Mouse (Mus musculus): ENCODE measurements around the gene Ctnna2. TPM values are rescaled to one million over a fixed set of nuclear protein-coding genes. Genes with fewer than 3 reads are reported as not detected.

Ctnna2 gene
- polyA plus RNA-seq, 1 experiment from 2014 or later = 0.83 TPM

DNA sequence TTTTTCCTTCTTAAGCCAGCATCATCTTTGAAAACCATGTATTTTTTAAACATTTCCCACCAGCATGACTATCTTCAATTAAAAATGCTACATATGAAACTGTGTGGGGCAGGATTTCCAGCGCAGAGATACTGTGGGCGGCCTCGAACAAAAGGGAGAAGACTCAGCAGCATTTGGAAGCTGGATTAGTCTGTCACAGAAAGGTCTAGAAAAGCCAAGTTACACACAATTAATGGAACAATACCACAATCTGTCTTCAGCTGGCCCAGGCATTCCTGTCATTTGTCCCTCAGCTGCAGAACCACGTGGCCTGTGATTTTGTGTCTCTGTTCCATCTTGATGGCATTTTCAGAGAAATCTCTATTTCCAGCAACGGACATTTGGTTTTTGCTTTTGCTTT, 726.0 kb downstream of the Ctnna2 start:
- no peak for ATAC-seq (ENCODE audit: low read depth)
- no peaks in the 10 kb centered on the region for H3K36me3 ChIP-seq (ENCODE audit: control insufficient read depth, insufficient read depth, low read length)
- H3K27ac ChIP-seq (ENCODE audit: low read length) = no peak overlapping the region
- no peaks in the 10 kb centered on the region for H3K9me3 ChIP-seq (ENCODE audit: control insufficient read depth, low read length)
- no peak overlapping the region for H3K9ac ChIP-seq (ENCODE audit: low read length)
- no peak overlapping the region for H3K4me2 ChIP-seq (ENCODE audit: low read depth, low read length)
- WGBS = 67% methylated on average over 5 of the region's 5 CpGs
- no peak overlapping the region for H3K4me3 ChIP-seq (ENCODE audit: low read length)
- no peaks in the 10 kb centered on the region for H3K4me1 ChIP-seq (replicated peaks; ENCODE audit: control insufficient read depth, insufficient read depth, low read length)
- H3K27me3 ChIP-seq (ENCODE audit: control insufficient read depth, insufficient read depth, low read depth, low read length) = no peaks in the 10 kb centered on the region

- H3K4me2 ChIP-seq (ENCODE audit: low read depth, low read length) = peak overlapping the region; percentile 77
- H3K4me3 ChIP-seq (ENCODE audit: low read length) = peak overlapping the region; percentile 50
- H3K9me3 ChIP-seq (ENCODE audit: control insufficient read depth, low read length) = no peaks in the 10 kb centered on the region
- H3K4me1 ChIP-seq (replicated peaks; ENCODE audit: control insufficient read depth, insufficient read depth, low read length) = peaks cover 4% of the 10 kb centered on the region; the same call in 1 of the 2 replicates
- no peaks in the 10 kb centered on the region for H3K36me3 ChIP-seq (ENCODE audit: control insufficient read depth, insufficient read depth, low read length)
- WGBS = under 1% methylated on average over 43 of the region's 43 CpGs
- ATAC-seq (ENCODE audit: low read depth) = peak; percentile 38; the same call in 1 of the 2 replicates
- no peak overlapping the region for H3K27ac ChIP-seq (ENCODE audit: low read length)
- H3K27me3 ChIP-seq (ENCODE audit: control insufficient read depth, insufficient read depth, low read depth, low read length) = peaks cover 44% of the 10 kb centered on the region
- no peak overlapping the region for H3K9ac ChIP-seq (ENCODE audit: low read length)
These were observed 735.8 kb downstream of the Ctnna2 start for GRCm38 (mm10) chr6:77243541-77244231.

DNA sequence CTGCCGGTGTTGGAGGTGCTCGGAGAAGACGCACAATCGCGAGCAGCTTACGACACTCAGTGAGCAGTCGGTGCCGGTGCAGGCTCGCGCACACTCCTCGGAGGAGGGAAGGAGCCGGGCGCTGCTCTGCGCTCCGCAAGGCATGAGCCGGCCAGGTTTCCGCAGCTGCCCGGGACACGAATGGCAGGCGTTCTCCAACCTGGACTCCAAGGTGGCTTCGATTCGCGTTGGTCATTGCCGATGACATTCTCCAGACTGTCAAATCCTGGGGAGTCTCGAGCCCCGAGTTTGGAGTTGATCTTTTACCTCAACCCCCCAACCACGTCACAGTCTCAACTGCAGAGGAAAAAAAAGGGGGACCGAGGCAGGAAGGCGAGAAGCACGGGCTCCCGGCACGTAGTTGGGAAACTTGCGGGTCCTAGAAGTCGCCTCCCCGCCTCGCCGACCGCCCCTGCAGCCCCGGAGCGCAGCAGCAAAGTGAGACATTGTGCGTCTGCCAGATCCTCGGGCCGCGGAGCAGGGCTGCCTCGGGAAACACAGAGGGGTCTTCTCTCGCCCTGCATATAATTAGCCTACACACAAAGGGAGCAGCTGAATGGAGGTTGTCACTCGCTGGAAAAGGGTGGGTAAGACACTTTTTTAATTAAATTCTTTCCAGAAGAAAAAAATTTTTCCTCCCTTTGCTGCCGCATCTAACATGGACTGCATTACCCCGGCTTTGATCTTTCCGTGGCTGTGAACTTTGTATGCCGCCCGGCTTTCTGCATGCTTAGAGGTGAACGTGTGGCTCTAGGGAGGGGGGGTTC, 736.7 kb downstream of the Ctnna2 start, which contains the start of gene Lrrtm1:
Lrrtm1 (plus strand) TSS at position 89 of the 806 bp plus-strand sequence.
- Histone ChIP-seq H3K9ac (ENCODE audit: low read length) (0 out of 2 replicates have a peak within 1 kb of the TSS, but pooled peaks have one; percentile 24), H3K27ac (ENCODE audit: low read length) (no peak within 1 kb of the TSS), H3K4me1 (replicated peaks; ENCODE audit: control insufficient read depth, insufficient read depth, low read length) (peaks cover 4% of the 10 kb centered on the region; the same call in 1 of the 2 replicates), H3K36me3 (ENCODE audit: control insufficient read depth, insufficient read depth, low read length) (no peaks in the 10 kb centered on the region), H3K27me3 (ENCODE audit: control insufficient read depth, insufficient read depth, low read depth, low read length) (peaks cover 44% of the 10 kb centered on the region), H3K4me2 (ENCODE audit: low read depth, low read length) (peak within 1 kb of the TSS; percentile 77), H3K9me3 (ENCODE audit: control insufficient read depth, low read length) (no peaks in the 10 kb centered on the region), H3K4me3 (ENCODE audit: low read length) (peak within 1 kb of the TSS; percentile 50)
- ATAC-seq (ENCODE audit: low read depth) = peak; percentile 59; the same call in 1 of the 2 replicates
- under 1% methylated on average over 51 of the region's 53 CpGs for WGBS

DNA sequence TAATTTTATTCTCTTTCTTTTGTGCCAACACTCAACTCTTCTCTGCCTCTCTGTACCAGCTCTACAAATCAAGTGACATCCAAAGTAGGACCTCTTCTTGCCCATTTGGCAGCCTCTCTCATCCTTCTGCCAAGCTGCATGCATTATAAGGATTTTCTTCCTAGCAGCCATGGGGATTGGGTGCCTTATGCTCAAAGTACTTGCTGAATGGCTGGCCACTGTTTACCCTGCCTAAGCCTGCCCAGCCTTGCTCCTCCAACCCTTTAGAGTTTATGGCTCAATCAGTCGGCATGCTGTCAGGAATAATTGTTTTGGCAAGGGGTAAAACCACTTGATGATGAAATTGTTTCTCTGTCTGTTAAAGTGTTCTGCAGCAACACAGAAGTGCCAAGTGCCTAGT, 739.1 kb downstream of the Ctnna2 start:
- Histone ChIP-seq H3K27me3 (ENCODE audit: control insufficient read depth, insufficient read depth, low read depth, low read length) (peaks cover 37% of the 10 kb centered on the region), H3K4me1 (replicated peaks; ENCODE audit: control insufficient read depth, insufficient read depth, low read length) (peaks cover 4% of the 10 kb centered on the region; the same call in 1 of the 2 replicates), H3K4me2 (ENCODE audit: low read depth, low read length) (no peak overlapping the region), H3K9ac (ENCODE audit: low read length) (no peak overlapping the region), H3K27ac (ENCODE audit: low read length) (no peak overlapping the region), H3K36me3 (ENCODE audit: control insufficient read depth, insufficient read depth, low read length) (no peaks in the 10 kb centered on the region), H3K4me3 (ENCODE audit: low read length) (no peak overlapping the region), H3K9me3 (ENCODE audit: control insufficient read depth, low read length) (no peaks in the 10 kb centered on the region)
- WGBS = 23% methylated on average over 1 of the region's 1 CpGs
- ATAC-seq (ENCODE audit: low read depth) = no peak

GRCm38 (mm10) chr6:77222849-77223638, 756.5 kb downstream of the Ctnna2 start:
- no peaks in the 10 kb centered on the region for H3K27me3 ChIP-seq (ENCODE audit: control insufficient read depth, insufficient read depth, low read depth, low read length)
- H3K4me3 ChIP-seq (ENCODE audit: low read length) = no peak overlapping the region
- H3K9ac ChIP-seq (ENCODE audit: low read length) = no peak overlapping the region
- no peaks in the 10 kb centered on the region for H3K9me3 ChIP-seq (ENCODE audit: control insufficient read depth, low read length)
- whole genome bisulfite sequencing = 69% methylated on average over 16 of the region's 16 CpGs
- H3K36me3 ChIP-seq (ENCODE audit: control insufficient read depth, insufficient read depth, low read length) = no peaks in the 10 kb centered on the region
- no peaks in the 10 kb centered on the region for H3K4me1 ChIP-seq (replicated peaks; ENCODE audit: control insufficient read depth, insufficient read depth, low read length)
- ATAC-seq (ENCODE audit: low read depth) = no peak
- no peak overlapping the region for H3K4me2 ChIP-seq (ENCODE audit: low read depth, low read length)
- no peak overlapping the region for H3K27ac ChIP-seq (ENCODE audit: low read length)

DNA sequence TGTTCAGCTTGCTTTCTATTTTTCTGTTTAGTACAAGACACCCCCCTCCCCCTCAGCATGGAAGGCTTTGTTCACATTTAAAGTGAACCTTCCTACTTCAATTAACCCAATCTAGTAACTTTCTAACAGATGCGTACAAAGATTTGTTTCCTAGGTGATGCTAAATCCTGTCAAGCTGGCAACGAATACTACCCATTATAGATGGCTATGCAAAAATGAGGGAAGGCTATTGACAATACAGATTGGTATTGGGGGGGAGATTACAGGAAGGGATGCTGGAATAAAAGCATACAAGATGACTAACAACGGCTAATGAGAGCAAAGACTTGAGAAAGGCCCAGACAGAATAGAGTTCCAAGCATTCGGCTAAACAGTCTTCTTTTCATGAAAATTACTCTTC, 758.7 kb downstream of the Ctnna2 start:
- Histone ChIP-seq H3K9me3 (ENCODE audit: control insufficient read depth, low read length) (no peaks in the 10 kb centered on the region), H3K4me3 (ENCODE audit: low read length) (no peak overlapping the region), H3K4me1 (replicated peaks; ENCODE audit: control insufficient read depth, insufficient read depth, low read length) (no peaks in the 10 kb centered on the region), H3K27me3 (ENCODE audit: control insufficient read depth, insufficient read depth, low read depth, low read length) (no peaks in the 10 kb centered on the region), H3K36me3 (ENCODE audit: control insufficient read depth, insufficient read depth, low read length) (no peaks in the 10 kb centered on the region), H3K27ac (ENCODE audit: low read length) (no peak overlapping the region), H3K9ac (ENCODE audit: low read length) (no peak overlapping the region), H3K4me2 (ENCODE audit: low read depth, low read length) (no peak overlapping the region)
- WGBS = 70% methylated on average over 4 of the region's 4 CpGs
- ATAC-seq (ENCODE audit: low read depth) = no peak

DNA sequence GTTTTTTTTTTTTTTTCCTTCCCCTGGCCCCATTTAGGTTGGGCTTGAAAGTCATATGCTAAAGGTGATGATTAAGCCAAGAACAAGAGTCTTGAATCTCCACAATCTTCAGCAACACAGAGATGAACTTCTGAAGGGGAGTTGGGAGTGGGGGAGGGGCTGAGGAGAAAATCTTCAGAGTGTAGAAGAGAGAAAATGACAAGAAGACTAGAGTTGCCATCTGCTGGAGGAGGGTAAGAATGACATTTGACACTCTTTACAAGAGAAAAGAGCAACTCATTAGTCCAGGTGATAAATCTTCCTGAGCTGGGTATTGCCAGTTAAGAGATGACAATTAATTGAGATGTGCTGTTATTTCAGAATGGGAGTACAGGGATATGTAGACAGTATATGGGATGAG, 760.6 kb downstream of the Ctnna2 start:
- Histone ChIP-seq H3K27ac (ENCODE audit: low read length) (no peak overlapping the region), H3K9me3 (ENCODE audit: control insufficient read depth, low read length) (no peaks in the 10 kb centered on the region)
- ATAC-seq (ENCODE audit: low read depth) = no peak

GRCm38 (mm10) chr6:77215322-77215721, 764.2 kb downstream of the Ctnna2 start:
- H3K27ac ChIP-seq (ENCODE audit: low read length) = no peak overlapping the region
- WGBS = 71% methylated on average over 4 of the region's 4 CpGs
- H3K4me1 ChIP-seq (replicated peaks; ENCODE audit: control insufficient read depth, insufficient read depth, low read length) = no peaks in the 10 kb centered on the region
- no peak overlapping the region for H3K9ac ChIP-seq (ENCODE audit: low read length)
- no peak overlapping the region for H3K4me3 ChIP-seq (ENCODE audit: low read length)
- H3K36me3 ChIP-seq (ENCODE audit: control insufficient read depth, insufficient read depth, low read length) = no peaks in the 10 kb centered on the region
- no peaks in the 10 kb centered on the region for H3K27me3 ChIP-seq (ENCODE audit: control insufficient read depth, insufficient read depth, low read depth, low read length)
- no peaks in the 10 kb centered on the region for H3K9me3 ChIP-seq (ENCODE audit: control insufficient read depth, low read length)
- H3K4me2 ChIP-seq (ENCODE audit: low read depth, low read length) = no peak overlapping the region
- ATAC-seq (ENCODE audit: low read depth) = no peak

More for the DNA sequence above, 760.6 kb downstream of the Ctnna2 start:
- Histone ChIP-seq H3K4me3 (ENCODE audit: low read length) (no peak overlapping the region), H3K4me2 (ENCODE audit: low read depth, low read length) (no peak overlapping the region), H3K9ac (ENCODE audit: low read length) (no peak overlapping the region), H3K27me3 (ENCODE audit: control insufficient read depth, insufficient read depth, low read depth, low read length) (no peaks in the 10 kb centered on the region), H3K4me1 (replicated peaks; ENCODE audit: control insufficient read depth, insufficient read depth, low read length) (no peaks in the 10 kb centered on the region), H3K36me3 (ENCODE audit: control insufficient read depth, insufficient read depth, low read length) (no peaks in the 10 kb centered on the region)
